Mouse (Mus musculus) liver, postnatal 0 days (tissue): ENCODE measurements around the gene Gabrg3.

Experiments
- CTCF ChIP-seq: sonication (generic); IDR thresholded peaks from 2 replicates; pipeline ENCODE4 v1.5.1; 2016; ENCODE audit warnings: antibody characterized with exemption, low read depth
- EP300 ChIP-seq: IDR thresholded peaks from 2 replicates; pipeline ENCODE4 v1.6.1; 2016; ENCODE audit warnings: antibody characterized with exemption, low read depth, mild to moderate bottlenecking

DNA sequence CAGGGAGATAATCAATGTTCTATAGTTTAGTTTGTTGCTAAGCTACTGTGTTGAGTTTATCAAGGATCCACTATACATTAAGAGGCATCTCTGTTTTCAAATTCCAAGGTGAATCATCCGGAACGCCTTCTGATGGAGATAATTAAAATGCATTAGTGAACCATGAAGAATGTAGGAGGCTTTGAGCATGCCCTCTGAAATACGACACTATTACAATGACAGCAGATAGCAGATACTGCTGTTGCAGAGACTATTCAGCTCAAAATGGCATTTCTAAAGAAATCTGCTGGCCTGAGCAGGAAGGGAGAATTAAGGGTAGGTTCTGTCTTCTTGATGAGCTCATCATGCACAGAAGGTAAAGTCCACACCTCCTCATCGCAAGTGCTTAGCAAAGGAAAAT is 487.2 kb downstream of the Gabrg3 start:
- TF ChIP-seq CTCF (no peak), EP300 (no peak)
